Comparison of ENCODE assay signal across 25 mouse cellular contexts in the genomic region with DNA sequence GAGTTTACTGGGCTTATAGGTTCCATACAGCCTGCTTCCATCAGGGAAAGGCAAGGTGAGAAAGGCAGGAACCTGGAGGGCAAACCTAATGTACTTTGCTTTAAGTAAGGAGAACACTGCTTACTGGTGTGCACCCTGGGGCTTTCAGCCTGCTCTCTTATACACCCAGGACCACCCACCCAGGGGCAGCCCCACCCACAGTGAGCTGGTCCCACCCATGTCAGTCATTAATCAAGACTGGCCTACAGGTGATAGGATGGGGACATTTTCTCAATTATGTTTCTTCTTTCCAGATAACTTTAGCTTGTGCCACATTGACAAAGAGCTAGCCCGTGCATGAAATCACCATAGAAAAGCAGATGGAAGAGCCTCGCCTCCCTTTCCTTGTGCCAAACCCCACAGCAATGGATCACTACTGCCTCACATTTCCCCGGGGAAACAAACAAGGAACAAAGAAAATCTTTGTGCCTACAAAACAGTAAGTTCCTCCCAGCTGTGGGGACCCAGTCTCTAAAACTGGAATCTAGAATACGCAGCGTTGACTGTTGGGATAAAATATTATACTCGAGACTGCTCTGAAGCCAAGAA.
DNase-seq lines count a peak whose midpoint lies in the region; ATAC-seq and TF ChIP-seq lines count a peak whose summit lies in the region.
"Had no signal": no experiment of that assay in that cellular context is flagged by ENCODE, and none has a peak within 500 bp of the region (broad histone marks: within the 10 kb centered on the region; RNA-seq: fewer than 3 reads in every experiment).

No protein-coding gene starts in this region.

- WGBS in forebrain, embryonic 13.5 days = 54% methylated on average over 6 of the region's 6 CpGs
- 55% methylated on average over 6 of the region's 6 CpGs for WGBS in forebrain, embryonic 16.5 days
- whole genome bisulfite sequencing in hindbrain, embryonic 12.5 days = 45% methylated on average over 6 of the region's 6 CpGs
- WGBS in hindbrain, postnatal 0 days = 41% methylated on average over 6 of the region's 6 CpGs
- WGBS in neural tube, embryonic 11.5 days = 50% methylated on average over 6 of the region's 6 CpGs
- 33% methylated on average over 6 of the region's 6 CpGs for WGBS in neural tube, embryonic 13.5 days

- no peaks in the 10 kb centered on the region for H3K27me3 ChIP-seq in forebrain, embryonic 13.5 days
- H3K27me3 ChIP-seq in forebrain, embryonic 16.5 days (replicated peaks; ENCODE audit: control insufficient read depth, insufficient read depth, low read length) = no peaks in the 10 kb centered on the region
- H3K27me3 ChIP-seq in hindbrain, embryonic 12.5 days = no peaks in the 10 kb centered on the region
- H3K27me3 ChIP-seq in hindbrain, postnatal 0 days (ENCODE audit: insufficient read depth, low read length) = no peaks in the 10 kb centered on the region
- no peaks in the 10 kb centered on the region for H3K27me3 ChIP-seq in neural tube, embryonic 11.5 days (ENCODE audit: control insufficient read depth, insufficient read depth, low read length)
- no peaks in the 10 kb centered on the region for H3K27me3 ChIP-seq in neural tube, embryonic 13.5 days
- H3K27me3 ChIP-seq: CH12.LX; embryonic facial prominence, embryonic 15.5 days; heart, embryonic 12.5 days; megakaryocyte, embryonic 14.5 days had no signal

- no peak overlapping the region for H3K4me3 ChIP-seq in forebrain, embryonic 13.5 days
- no peak overlapping the region for H3K4me3 ChIP-seq in forebrain, embryonic 16.5 days (replicated peaks; ENCODE audit: low read length)
- no peak overlapping the region for H3K4me3 ChIP-seq in hindbrain, embryonic 12.5 days
- no peak overlapping the region for H3K4me3 ChIP-seq in hindbrain, postnatal 0 days (ENCODE audit: low read length)
- no peak overlapping the region for H3K4me3 ChIP-seq in neural tube, embryonic 11.5 days (ENCODE audit: low read depth, low read length)
- no peak overlapping the region for H3K4me3 ChIP-seq in neural tube, embryonic 13.5 days
- H3K4me3 ChIP-seq: embryonic facial prominence, embryonic 15.5 days; heart, embryonic 12.5 days; megakaryocyte, embryonic 14.5 days had no signal

- no peak overlapping the region for H3K27ac ChIP-seq in forebrain, embryonic 13.5 days
- no peak overlapping the region for H3K27ac ChIP-seq in forebrain, embryonic 16.5 days (ENCODE audit: low read length)
- H3K27ac ChIP-seq in hindbrain, embryonic 12.5 days = no peak overlapping the region
- H3K27ac ChIP-seq in hindbrain, postnatal 0 days = no peak overlapping the region
- H3K27ac ChIP-seq in neural tube, embryonic 11.5 days (ENCODE audit: low read depth, low read length) = no peak overlapping the region
- H3K27ac ChIP-seq in neural tube, embryonic 13.5 days (replicated peaks) = no peak overlapping the region
- H3K27ac ChIP-seq: embryonic facial prominence, embryonic 15.5 days had no signal

- no peaks in the 10 kb centered on the region for H3K9me3 ChIP-seq in forebrain, embryonic 13.5 days (replicated peaks)
- no peaks in the 10 kb centered on the region for H3K9me3 ChIP-seq in forebrain, embryonic 16.5 days (ENCODE audit: control insufficient read depth, low read length)
- H3K9me3 ChIP-seq in hindbrain, embryonic 12.5 days (replicated peaks) = no peaks in the 10 kb centered on the region
- H3K9me3 ChIP-seq in hindbrain, postnatal 0 days (ENCODE audit: low read length) = no peaks in the 10 kb centered on the region
- H3K9me3 ChIP-seq in neural tube, embryonic 11.5 days (ENCODE audit: control insufficient read depth, low read length) = no peaks in the 10 kb centered on the region
- H3K9me3 ChIP-seq in neural tube, embryonic 13.5 days = no peaks in the 10 kb centered on the region
- H3K9me3 ChIP-seq: embryonic facial prominence, embryonic 15.5 days; heart, embryonic 12.5 days had no signal

- no peak for DNase-seq in hindbrain, postnatal 0 days (ENCODE audit: low spot score)
- DNase-seq in neural tube, embryonic 11.5 days (ENCODE audit: low spot score) = peak; percentile 32
- no peak for DNase-seq in neural tube, embryonic 10.5 days (ENCODE audit: extremely low spot score, low spot score)
- DNase-seq in left cerebral cortex, adult 8-10 months (ENCODE audit: low spot score in 2 of 2) = no peak
- DNase-seq: adrenal gland, postnatal 36 days; cerebellum, adult 8-10 months; gastrocnemius, postnatal 36 days; heart, postnatal 36 days; kidney, adult 8-10 months; kidney, postnatal 14 days; layer of hippocampus, postnatal 36 days; left cerebral cortex, postnatal 4 days; liver; right cerebral cortex, postnatal 14 days; spleen, adult 18-20 months; thymus, postnatal 25 days had no signal

- peak; percentile 41 for ATAC-seq in forebrain, embryonic 13.5 days
- no peak for ATAC-seq in forebrain, embryonic 16.5 days
- peak; percentile 87 for ATAC-seq in hindbrain, embryonic 12.5 days (ENCODE audit: low FRiP score)
- no peak for ATAC-seq in hindbrain, postnatal 0 days
- ATAC-seq in neural tube, embryonic 11.5 days (ENCODE audit: insufficient read depth, low FRiP score, low TSS enrichment) = peak; percentile 82
- peak; percentile 78 for ATAC-seq in neural tube, embryonic 13.5 days (ENCODE audit: low read depth)
- ATAC-seq: lung, postnatal 0 days had no signal

- H3K36me3 ChIP-seq in forebrain, embryonic 13.5 days (ENCODE audit: poor library complexity, severe bottlenecking) = no peaks in the 10 kb centered on the region
- H3K36me3 ChIP-seq in forebrain, embryonic 16.5 days (ENCODE audit: control insufficient read depth, insufficient read depth) = no peaks in the 10 kb centered on the region
- H3K36me3 ChIP-seq in hindbrain, embryonic 12.5 days = no peaks in the 10 kb centered on the region
- H3K36me3 ChIP-seq in hindbrain, postnatal 0 days (ENCODE audit: insufficient read depth, low read length) = no peaks in the 10 kb centered on the region
- no peaks in the 10 kb centered on the region for H3K36me3 ChIP-seq in neural tube, embryonic 11.5 days (ENCODE audit: control insufficient read depth, insufficient read depth, low read length)
- no peaks in the 10 kb centered on the region for H3K36me3 ChIP-seq in neural tube, embryonic 13.5 days
- H3K36me3 ChIP-seq: embryonic facial prominence, embryonic 15.5 days; heart, embryonic 12.5 days had no signal

- H3K9ac ChIP-seq in forebrain, embryonic 13.5 days = no peak overlapping the region
- no peak overlapping the region for H3K9ac ChIP-seq in forebrain, embryonic 16.5 days (replicated peaks; ENCODE audit: low read depth, low read length)
- H3K9ac ChIP-seq in hindbrain, embryonic 12.5 days = no peak overlapping the region
- no peak overlapping the region for H3K9ac ChIP-seq in hindbrain, postnatal 0 days (replicated peaks; ENCODE audit: low read length)
- H3K9ac ChIP-seq in neural tube, embryonic 11.5 days (ENCODE audit: low read length) = no peak overlapping the region
- no peak overlapping the region for H3K9ac ChIP-seq in neural tube, embryonic 13.5 days
- H3K9ac ChIP-seq: embryonic facial prominence, embryonic 15.5 days; heart, embryonic 12.5 days had no signal

- H3K4me2 ChIP-seq in forebrain, embryonic 13.5 days = no peak overlapping the region
- H3K4me2 ChIP-seq in forebrain, embryonic 16.5 days (ENCODE audit: low read length) = no peak overlapping the region
- H3K4me2 ChIP-seq in hindbrain, embryonic 12.5 days (replicated peaks) = no peak overlapping the region
- H3K4me2 ChIP-seq in hindbrain, postnatal 0 days (ENCODE audit: low read depth, low read length) = no peak overlapping the region
- no peak overlapping the region for H3K4me2 ChIP-seq in neural tube, embryonic 11.5 days (ENCODE audit: low read depth)
- H3K4me2 ChIP-seq in neural tube, embryonic 13.5 days = no peak overlapping the region
- H3K4me2 ChIP-seq: embryonic facial prominence, embryonic 15.5 days; heart, embryonic 12.5 days had no signal

- no peak for TF ChIP-seq CTCF in hindbrain, postnatal 0 days (IDR thresholded peaks at IDR 0.05; ENCODE audit: low read depth)

- H3K4me1 ChIP-seq in forebrain, embryonic 13.5 days = peaks cover 8% of the 10 kb centered on the region
- no peaks in the 10 kb centered on the region for H3K4me1 ChIP-seq in forebrain, embryonic 16.5 days (replicated peaks; ENCODE audit: control insufficient read depth, insufficient read depth, low read length)
- 0 out of 2 replicates have a peak, but pooled peaks cover 4% of the 10 kb centered on the region for H3K4me1 ChIP-seq in hindbrain, embryonic 12.5 days
- no peaks in the 10 kb centered on the region for H3K4me1 ChIP-seq in hindbrain, postnatal 0 days (ENCODE audit: insufficient read depth, low read length)
- no peaks in the 10 kb centered on the region for H3K4me1 ChIP-seq in neural tube, embryonic 11.5 days (ENCODE audit: control insufficient read depth, insufficient read depth, low read length)
- H3K4me1 ChIP-seq in neural tube, embryonic 13.5 days (replicated peaks) = peaks cover 12% of the 10 kb centered on the region
- H3K4me1 ChIP-seq: embryonic facial prominence, embryonic 15.5 days; heart, embryonic 12.5 days; megakaryocyte, embryonic 14.5 days had no signal

Comparison
In these comparisons a context has a peak if more than half of its experiments do, and no peak if none do; other contexts are left out.
1. ATAC-seq: peak in forebrain, embryonic 13.5 days (single experiment), hindbrain, embryonic 12.5 days (single experiment), neural tube, embryonic 11.5 days (single experiment) and neural tube, embryonic 13.5 days (single experiment); none in forebrain, embryonic 16.5 days (single experiment) and hindbrain, postnatal 0 days (single experiment).